Mouse (Mus musculus) cerebellum, adult 2 months (tissue): ENCODE results near the gene Dhdh.

Source experiments
- CTCF ChIP-seq: fragments of 200-500 bp; IDR thresholded peaks from 2 replicates; pipeline ENCODE4 v1.5.1; 2011; ENCODE audit warnings: low read depth, mild to moderate bottlenecking, control low read depth, low read length, moderate library complexity, borderline replicate concordance; ENCODE audit not compliant: insufficient read depth
- POLR2A ChIP-seq: fragments of 200-500 bp; IDR thresholded peaks from 2 replicates; pipeline ENCODE4 v1.6.1; 2011; ENCODE audit warnings: low read length, control low read depth, borderline replicate concordance; ENCODE audit not compliant: insufficient read depth

- TF ChIP-seq POLR2A: no peak
- TF ChIP-seq CTCF: no peak
Measured at GRCm38 (mm10) chr7:45522194-45522752, 33.7 kb upstream of the Dhdh start.
